Comparison of ENCODE assay signal across 33 mouse cellular contexts in the genomic region with DNA sequence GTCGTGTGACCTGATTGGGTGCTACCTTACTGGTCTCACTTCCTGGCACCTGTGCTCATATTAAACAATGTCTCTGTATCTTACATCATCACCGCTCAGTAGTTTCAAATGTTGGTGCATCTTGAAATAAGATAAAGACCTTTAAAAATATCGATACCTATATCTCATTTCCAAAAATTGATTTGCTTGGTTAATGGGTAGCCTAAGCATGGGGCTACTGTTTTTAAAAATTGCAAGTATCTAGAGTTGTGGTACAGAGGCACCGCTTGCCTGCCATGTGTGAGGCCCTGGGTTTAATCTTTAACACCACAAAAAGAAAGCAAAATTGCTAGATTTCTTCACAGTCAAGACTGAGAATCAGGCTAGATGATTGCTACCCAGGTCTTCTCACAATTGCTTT.
"Had no signal": no experiment of that assay in that cellular context is flagged by ENCODE, and none has a peak within 500 bp of the region (broad histone marks: within the 10 kb centered on the region; RNA-seq: fewer than 3 reads in every experiment).

No protein-coding gene starts in this region.

- H3K27ac ChIP-seq: heart, adult 2 months; heart, embryonic 10.5 days; heart, embryonic 13.5 days; heart, embryonic 15.5 days; hindbrain, embryonic 10.5 days; hindbrain, embryonic 12.5 days; hindbrain, embryonic 13.5 days; hindbrain, embryonic 14.5 days; hindbrain, embryonic 15.5 days; hindbrain, postnatal 0 days; intestine, embryonic 15.5 days; kidney, embryonic 15.5 days; kidney, postnatal 0 days; layer of hippocampus, adult 2 months had no signal

- DNase-seq: heart, adult 18-20 months; heart, adult 2 months; heart, postnatal 10 days; heart, postnatal 14 days; heart, postnatal 36 days; heart, postnatal 4 days; kidney, adult 11 months; kidney, adult 18-20 months; kidney, postnatal 10 days; kidney, postnatal 14 days; kidney, postnatal 25 days; kidney, postnatal 4 days; layer of hippocampus, adult 9-11 months; layer of hippocampus, postnatal 36 days had no signal

- H3K4me2 ChIP-seq: heart, embryonic 11.5 days; heart, embryonic 12.5 days; heart, embryonic 13.5 days; heart, embryonic 15.5 days; hindbrain, embryonic 12.5 days; hindbrain, embryonic 13.5 days; hindbrain, embryonic 14.5 days; hindbrain, embryonic 15.5 days; intestine, embryonic 15.5 days; kidney, embryonic 15.5 days had no signal

- H3K4me1 ChIP-seq: heart, embryonic 10.5 days; heart, embryonic 12.5 days; heart, embryonic 13.5 days; heart, embryonic 15.5 days; hindbrain, embryonic 10.5 days; hindbrain, embryonic 12.5 days; hindbrain, embryonic 13.5 days; hindbrain, embryonic 15.5 days; intestine, embryonic 15.5 days; kidney, embryonic 15.5 days had no signal

- H3K36me3 ChIP-seq: heart, embryonic 10.5 days; heart, embryonic 12.5 days; heart, embryonic 13.5 days; heart, embryonic 15.5 days; hindbrain, embryonic 10.5 days; hindbrain, embryonic 12.5 days; hindbrain, embryonic 13.5 days; hindbrain, embryonic 15.5 days; intestine, embryonic 15.5 days; kidney, embryonic 15.5 days had no signal

- H3K9ac ChIP-seq: heart, embryonic 12.5 days; heart, embryonic 13.5 days; heart, embryonic 15.5 days; hindbrain, embryonic 12.5 days; hindbrain, embryonic 13.5 days; hindbrain, embryonic 14.5 days; hindbrain, embryonic 15.5 days; intestine, embryonic 15.5 days; kidney, embryonic 15.5 days had no signal

- H3K9me3 ChIP-seq: heart, embryonic 10.5 days; heart, embryonic 12.5 days; heart, embryonic 13.5 days; heart, embryonic 15.5 days; hindbrain, embryonic 10.5 days; hindbrain, embryonic 12.5 days; hindbrain, embryonic 13.5 days; hindbrain, embryonic 15.5 days; intestine, embryonic 15.5 days; kidney, embryonic 15.5 days had no signal

- H3K4me3 ChIP-seq: heart, adult 2 months; heart, embryonic 10.5 days; heart, embryonic 12.5 days; heart, embryonic 13.5 days; heart, embryonic 15.5 days; hindbrain, embryonic 10.5 days; hindbrain, embryonic 12.5 days; hindbrain, embryonic 13.5 days; hindbrain, embryonic 15.5 days; intestine, embryonic 15.5 days; kidney, embryonic 15.5 days; layer of hippocampus, adult 2 months had no signal

- H3K27me3 ChIP-seq: heart, embryonic 12.5 days; heart, embryonic 13.5 days; heart, embryonic 15.5 days; hindbrain, embryonic 12.5 days; hindbrain, embryonic 13.5 days; hindbrain, embryonic 15.5 days; intestine, embryonic 15.5 days; kidney, embryonic 15.5 days had no signal

- ATAC-seq: hindbrain, embryonic 16.5 days; hindbrain, postnatal 0 days; inflammation-experienced regulatory T-cells, adult 6 months; intestine, embryonic 15.5 days; intestine, embryonic 16.5 days; intestine, postnatal 0 days had no signal
